Mouse (Mus musculus): Measurements from ENCODE around the gene Ugt1a7c.

GRCm38 (mm10) chr1:88158430-88158829, 63.6 kb downstream of the Ugt1a7c start:
- no peak for TF ChIP-seq EP300 (IDR thresholded peaks at IDR 0.05; ENCODE audit: low read depth)
- no peak for TF ChIP-seq CTCF (IDR thresholded peaks at IDR 0.05; ENCODE audit: low read depth)
